Mouse (Mus musculus) ovary, adult 18-20 months (tissue): ENCODE data around the gene Slc13a5.
A peak's percentile ranks its signal among the peaks of the same experiment; 100 is the strongest.

ENCODE experiments used
- DNase-seq: peaks from one replicate; pipeline ENCODE4 v3.0.0; 2022; ENCODE audit warnings: low spot score, mixed read lengths

Gene Slc13a5

DNA sequence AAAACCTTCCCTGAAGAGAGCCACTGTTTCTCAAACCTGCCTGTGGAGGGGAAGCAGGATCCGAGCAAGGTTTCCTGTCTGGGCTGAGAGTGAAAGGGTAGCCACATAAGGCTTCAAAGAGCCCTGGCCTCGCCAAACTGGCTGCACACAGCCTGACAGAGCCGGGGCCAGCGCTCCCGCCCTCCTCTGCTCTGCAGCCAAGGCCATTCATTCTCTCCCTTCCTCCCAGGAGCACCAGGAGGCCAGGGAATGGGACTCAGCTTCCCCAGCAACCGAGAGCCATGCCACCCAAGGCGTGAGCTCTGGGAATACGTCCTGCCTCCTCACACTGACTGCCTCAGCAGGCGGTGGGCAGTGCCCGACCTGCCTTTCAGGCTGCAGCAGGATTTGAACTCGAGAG, 1.5 kb downstream of the Slc13a5 start:
- DNase-seq = peak; percentile 17

DNA sequence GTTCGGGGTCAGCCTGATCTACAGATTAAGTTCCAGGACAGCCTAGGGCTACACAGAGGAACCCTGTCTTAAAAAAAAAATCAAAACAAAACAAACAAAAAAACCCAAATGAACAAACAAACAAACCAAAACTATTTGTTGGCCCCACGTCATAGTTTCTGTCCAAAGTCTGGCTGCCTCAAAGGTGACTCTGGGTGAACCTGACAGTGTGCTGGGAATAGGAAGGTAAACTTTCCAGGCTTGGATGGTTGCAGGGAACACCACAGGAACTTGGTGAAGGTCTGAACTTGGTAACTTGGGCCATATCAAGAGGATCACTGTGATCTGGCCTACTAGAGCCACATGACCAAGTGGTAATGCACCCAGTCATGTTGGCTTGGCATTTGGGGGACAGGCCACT, 10.6 kb downstream of the Slc13a5 start:
- DNase-seq = no peak

DNA sequence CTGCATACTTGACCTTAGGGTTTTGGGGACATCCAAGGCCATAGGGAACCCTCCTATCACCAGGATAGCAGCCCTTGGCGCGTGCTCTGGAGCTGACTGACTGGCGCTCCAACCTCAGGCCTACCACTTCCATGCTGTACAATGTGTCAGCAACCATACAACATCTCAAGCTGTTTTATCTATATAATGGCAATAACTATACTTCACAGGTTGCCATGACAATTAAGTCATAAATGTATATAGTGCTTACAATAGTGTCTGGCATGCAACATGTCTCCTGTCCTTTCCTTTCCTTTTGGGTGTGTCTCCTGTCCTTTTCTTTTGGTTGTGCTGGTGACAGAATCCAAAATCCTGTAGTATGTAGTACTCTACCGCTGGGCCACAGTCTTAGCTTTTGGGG, 11.4 kb downstream of the Slc13a5 start:
- DNase-seq = no peak

DNA sequence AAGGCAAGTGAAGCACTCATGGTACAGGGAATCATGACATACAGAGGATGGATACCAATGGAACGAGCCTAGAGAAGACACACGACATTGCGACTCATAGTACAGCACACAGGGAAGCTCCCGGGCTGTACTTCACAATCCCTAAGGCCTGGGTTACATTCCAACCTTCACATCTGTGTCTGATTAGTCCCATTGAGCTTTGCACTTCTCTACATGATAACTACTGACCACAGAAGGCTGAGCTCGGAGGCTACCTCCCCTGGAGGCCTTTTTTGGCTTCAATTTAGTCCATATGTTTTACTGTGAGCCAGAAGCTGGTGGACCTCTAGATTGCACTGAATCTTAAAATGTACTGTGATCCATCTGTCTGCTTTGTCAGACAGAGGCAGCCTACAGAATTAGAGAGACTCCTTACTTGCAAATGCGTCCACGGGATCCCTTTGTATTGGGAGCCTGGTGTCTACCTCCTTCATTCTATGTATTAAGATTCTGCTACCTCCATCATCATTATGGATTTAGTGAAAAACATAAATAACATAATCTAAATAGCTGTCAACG, 21.7 kb downstream of the Slc13a5 start:
- DNase-seq = no peak

DNA sequence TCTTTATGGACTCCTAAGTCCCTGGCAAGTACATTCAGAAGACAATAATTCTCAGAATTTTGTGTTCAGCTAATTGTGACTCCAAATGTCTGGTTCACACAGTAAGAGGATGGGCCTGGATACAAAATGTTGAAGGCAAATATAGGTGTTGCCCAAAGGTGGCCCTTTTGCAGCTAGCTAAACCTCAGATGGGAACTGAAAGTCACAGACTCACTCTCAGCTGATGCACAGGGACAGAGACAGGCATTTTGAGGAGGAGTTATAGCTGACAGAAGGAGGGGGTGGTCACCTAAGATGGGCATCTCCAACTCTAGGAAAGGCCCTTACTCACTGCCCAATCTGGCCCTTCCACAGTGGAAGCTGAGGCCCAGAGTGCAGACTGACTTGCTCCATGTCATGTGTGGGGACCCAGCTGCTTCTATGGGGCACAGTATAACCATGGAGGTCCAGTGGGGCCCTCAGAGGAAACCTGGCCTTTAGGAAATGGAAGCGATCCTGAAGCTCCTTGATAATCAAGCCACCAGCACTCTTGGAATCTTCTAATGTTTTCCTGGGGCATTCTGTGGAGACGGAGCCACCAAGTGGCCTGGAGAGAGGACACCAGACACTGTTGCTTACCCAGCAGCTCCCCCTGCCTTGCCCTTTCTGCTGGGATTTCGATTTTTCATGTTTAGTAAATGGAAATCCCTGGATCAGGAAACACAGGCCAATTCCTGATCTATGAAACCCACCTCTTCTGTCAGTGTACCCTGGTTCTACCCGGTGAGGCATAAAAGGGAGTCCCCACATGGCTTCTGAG, 26.8 kb downstream of the Slc13a5 start:
- DNase-seq = no peak

DNA sequence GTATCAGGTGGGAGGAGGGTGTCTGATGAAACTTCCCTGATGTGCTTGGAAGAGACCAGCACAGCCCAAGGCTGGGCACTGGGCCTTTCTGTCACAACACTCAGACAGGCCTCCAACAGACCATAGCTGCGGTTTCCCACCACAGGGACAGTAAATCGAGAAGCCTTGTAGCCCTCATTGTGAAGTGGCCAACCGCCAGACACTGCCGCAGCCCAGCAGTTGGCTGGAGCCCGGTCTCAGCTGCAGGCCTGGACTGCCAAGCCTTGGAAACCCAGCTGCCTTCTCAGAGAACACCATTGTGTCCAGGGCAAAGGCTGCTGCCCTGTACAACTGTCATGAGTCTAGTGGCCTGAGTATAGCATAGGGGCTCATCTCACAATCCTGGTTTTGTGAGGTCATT, 33.0 kb downstream of the Slc13a5 start:
- no peak for DNase-seq

DNA sequence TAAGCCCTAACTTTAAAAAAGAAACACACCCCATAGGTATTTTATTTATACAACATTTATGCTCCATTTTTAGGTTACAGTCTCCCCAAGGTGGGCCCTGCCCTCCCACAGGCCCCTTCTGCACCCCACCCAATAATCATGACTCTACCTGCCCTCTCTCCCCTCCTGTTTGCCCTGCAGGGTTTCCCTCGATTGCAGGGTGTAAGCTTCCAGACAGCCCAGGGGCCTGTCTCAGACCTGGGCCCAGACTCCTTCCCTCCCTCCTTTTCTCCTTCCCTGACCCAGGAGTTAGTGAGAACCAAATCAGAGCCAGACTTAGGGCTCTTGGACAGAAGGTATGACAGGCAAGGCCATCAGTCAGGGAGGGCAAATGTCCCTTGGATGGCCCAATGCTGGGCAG, 34.0 kb downstream of the Slc13a5 start:
- DNase-seq = no peak

DNA sequence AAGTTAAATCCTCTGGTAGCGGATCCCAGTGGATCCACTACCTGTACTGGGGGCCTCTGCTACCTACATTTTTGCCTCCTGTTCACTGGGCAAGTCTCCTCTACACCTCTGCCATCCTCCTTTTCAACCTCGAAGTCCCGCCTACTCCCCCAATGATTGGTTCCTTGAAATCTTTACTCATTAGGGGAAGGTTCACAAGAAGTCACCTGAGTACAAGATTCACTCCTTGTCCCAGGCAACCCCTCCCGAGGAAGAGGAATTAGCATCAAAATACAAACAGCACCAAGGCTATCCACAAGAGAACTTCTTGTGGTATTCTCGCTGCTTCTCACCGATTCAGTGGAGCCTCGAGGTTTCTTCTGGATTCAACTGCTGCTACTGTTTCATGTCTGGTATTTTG, 35.0 kb downstream of the Slc13a5 start:
- no peak for DNase-seq

DNA sequence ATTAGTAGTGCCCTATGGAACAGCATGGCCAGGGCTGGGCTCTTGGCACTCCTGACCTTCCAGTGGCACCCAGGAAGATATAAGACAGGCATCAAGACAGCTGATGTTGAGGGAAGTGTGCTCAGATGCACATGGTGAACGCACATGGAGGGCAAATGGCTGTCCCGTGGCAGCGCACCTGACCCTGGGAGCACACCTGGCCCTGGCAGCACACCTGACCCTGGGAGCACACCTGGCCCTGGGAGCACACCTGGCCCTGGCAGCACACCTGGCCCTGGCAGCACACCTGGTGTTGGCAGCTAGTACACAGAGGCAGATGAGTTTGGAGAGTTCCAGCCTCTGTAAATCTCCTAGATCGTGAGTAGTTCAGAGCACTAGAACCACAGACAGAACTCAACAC, 38.5 kb downstream of the Slc13a5 start:
- no peak for DNase-seq

DNA sequence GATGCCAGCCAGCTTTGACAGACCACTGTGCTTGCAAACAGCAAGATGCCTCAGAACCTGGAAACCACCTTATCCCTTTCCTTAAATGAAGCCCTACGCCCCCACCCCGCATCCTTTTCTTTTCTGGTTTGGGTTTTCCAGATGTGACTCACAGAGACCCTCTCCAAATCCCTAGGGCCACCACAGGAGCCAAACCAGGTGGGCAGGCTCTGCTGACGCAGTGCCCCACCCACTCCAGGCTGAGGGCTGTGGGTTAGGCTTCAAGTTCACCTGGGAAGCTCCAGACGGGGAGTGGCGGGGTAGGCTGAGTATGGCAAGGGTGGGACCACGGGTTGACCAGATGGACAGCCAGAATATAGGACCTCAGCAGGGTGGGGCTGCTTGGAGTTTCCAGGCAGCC, 40.1 kb downstream of the Slc13a5 start:
- DNase-seq = no peak

DNA sequence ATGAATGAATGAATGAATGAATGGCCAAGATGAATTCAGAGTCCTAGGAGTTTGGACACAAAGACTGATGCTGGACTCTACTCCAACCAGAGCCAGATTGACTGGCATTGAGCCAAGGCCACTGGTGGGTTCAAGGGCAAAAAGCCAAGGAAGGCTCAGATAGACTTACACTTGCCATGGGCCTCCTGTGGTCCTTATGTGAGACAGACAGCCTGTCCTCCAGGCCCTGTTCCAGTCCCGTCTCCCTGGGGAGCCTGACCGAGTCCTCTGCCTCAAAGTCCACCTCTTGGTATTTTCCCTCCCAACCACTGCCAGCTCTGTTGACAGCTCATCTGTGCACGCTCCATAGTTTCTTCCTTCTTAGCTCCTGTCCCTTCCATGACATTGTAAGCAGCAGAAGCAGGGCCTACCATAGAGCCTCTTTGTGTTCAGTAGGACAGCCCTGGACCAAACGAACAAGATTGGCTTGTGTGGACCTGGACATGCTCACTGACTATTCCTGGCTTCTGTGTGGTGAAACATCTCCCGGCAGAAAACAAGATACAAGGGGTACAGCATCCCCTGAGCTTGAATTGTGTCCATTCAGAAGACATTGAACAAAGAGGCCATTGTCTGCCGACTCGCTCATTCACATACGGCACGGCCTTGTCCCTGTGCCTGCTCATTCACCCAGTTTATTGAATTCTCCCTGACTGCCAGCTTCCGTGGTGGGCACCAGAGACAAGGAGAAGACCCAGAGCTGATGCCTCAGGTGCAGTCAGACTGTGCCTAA, 40.8 kb downstream of the Slc13a5 start:
- DNase-seq = no peak

DNA sequence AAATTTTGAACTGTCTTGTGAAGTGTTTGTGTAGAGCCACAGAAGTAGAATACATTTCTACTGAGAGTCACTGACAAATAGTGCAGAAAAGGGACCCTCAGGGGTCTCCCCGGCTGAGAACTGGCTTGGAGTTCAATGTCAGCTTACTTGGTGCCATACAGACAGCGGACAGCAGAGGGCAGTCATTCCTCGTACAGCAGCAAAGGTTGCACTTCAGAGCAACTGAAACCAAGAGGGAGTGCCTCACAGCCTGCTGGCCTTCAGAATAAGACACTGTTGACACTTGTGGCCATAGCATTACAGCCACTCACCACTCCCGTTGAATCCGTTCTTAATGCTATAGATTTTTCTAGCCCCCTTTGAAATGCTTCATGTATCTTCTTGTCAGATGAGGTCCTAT, 42.2 kb downstream of the Slc13a5 start:
- DNase-seq = no peak

DNA sequence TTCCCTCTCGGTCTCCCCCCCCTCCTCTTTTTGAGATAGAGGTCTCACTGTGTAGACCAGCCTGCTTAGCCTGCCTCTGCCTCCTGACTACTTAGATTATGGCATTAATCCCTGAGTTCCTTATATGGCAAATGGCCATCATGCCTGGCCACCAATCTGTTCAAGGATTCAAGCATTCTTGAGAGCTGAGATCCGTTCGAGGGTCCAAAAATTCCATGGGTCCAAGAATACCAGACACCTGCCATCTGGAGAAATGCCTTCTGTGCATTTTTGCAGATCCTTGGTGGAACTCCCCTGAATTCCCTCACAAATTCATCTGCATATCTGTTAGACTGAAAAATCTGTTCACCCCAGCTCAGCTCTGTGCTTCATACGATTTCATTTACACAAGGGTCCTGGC, 43.6 kb downstream of the Slc13a5 start:
- no peak for DNase-seq

DNA sequence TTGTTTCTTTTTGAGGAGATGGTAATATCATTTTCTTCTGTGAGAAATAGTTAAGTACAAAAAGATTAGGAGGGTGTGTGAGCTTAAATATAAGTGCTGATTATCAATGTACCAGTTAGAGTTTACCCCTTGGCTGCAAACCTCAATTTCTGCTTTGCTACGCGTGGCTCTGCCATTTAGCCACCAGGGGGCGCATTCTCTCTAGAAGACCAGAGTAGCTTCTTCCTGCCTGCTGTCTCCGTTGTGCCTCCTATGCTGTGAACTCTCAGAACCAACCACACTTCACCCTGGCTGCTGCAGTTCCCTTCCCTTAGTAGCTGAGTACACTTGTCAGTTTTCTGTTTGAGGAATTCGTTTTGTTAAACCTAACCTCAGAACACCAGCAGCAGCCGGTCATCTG, 45.7 kb downstream of the Slc13a5 start:
- DNase-seq = no peak

DNA sequence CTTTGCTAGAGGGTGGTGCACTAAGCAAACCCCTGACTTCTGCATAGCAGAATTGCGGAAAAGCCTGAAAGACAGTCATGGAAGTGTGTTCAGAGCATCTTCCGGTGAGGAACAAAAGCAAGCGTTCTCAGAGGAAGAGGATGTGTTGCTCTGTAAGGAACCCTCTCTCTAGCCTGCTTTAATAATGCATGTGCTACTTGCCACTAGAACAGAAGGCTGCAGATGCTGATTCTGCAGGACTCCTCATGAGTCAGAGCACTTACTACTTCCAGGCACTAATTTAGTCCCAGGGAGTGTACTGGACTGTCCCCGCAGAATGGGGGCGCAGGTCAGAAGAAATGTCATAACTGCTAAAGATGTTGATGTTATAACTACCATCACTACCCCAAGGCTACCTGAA, 49.9 kb downstream of the Slc13a5 start:
- no peak for DNase-seq

DNA sequence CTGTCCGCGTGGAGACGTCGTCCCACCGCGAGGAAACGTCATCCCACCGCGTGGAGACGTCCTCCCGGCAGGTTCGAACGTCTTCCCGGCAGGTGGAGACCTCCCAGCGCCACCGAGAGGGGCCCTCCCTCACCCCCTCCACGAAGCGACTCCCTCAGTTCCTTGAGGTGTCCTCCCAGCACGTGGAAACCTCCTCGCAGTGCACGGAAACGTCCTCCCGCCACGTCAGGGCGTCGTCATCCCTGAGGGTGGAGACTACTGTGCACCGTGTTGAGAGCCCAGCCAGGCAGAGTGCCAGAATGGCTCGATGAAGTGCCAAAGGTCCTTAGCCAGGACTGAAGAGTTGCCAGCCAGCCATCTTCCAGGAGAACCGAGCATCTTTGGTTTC, 51.6 kb downstream of the Slc13a5 start, which contains the start of gene Med31:
Gene Med31 (minus strand): TSS at position 183 of the 388 bp plus-strand sequence.
- DNase-seq = peak; percentile 59

DNA sequence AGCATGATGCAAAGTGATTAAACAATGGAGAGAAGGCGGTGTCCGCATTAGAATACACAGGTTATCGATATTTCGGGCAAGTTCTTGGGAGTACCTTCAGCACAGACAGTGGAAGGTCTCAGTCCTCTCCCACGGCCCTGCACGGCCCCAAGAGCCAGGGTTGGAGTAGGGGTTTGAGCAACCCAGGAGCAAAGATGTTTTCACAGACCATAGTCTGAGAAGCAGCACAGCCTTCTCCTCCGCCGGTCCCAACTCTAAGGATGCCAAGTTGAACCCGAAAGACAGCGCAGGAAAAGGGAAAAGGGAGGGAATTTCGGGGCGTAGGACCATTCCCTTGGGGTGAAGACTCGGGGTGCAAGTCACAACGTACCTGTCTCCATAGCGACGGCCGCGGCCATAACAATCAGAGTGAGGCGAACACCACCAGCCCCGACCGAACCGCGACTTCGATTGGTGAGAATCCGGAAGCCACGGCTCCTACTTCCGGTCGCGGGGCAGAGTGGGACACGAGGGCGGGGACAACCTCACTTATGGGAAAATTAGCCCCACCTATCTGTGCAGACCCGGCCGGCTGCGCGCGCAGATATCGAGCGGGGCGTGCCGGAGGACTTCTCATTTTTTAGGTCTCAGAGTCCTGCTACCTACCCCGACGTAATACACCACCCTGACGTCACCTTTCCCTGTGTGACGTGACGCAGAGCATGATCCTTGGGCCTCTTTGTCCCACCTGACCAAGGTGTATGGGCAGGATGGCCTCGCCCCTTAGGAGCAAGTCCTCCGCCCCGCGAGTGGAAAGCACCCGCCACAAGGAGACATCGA, 52.2 kb downstream of the Slc13a5 start:
- DNase-seq = peak; percentile 90

DNA sequence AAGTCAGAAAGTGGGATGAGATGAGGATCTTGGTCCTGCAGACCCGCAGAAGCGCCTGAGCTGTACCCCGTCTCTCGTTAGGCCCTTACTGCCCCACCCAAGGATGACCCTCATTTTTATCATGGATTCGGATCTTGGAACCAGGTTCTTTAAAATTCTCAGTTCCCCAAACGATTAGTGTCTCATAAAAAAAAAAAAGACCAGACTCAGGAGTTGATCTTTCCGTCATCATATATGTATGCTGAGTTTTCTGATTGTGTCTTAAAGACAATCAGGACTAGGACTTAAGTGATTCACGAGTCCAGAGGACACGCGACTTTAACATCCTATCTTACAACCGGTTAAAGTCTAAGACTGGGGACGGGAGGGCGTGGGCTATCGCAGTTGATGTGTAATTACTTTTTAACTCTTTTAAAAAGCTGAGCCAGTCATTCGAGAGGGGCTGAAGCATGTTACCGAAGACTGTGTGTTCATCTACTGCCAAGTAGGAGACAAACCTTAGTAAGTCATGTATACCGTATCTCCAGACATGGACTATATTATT, 59.1 kb downstream of the Slc13a5 start:
- DNase-seq = no peak

DNA sequence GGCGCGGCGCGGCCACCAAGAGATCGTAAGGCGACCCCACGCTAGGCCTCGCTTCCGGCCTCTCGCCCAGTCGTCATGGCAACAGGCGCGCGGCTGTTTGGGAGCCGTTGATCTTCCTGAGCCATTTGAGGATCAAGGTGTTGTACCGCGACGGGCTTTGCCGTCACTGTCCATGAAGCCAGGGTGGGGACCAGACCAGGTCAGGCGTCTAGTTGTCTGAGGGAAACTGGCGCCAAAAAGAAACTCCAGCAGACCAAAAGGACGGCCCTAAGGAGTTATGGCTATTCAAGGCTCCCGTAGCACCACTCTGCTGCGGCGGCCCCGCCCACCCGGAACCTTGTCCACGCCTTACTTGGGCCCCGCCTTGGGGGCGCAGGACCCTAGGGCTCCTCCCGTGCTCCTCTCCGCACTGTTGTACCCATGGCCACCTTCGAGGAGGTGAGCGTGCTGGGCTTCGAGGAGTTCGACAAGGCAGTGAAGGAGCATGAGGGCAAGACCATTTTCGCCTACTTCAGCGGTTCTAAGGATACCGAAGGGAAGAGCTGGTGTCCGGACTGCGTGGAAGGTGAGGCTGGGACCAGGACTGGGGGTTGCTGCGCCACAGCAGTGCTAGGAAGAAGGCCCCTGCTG, 59.7 kb downstream of the Slc13a5 start, which contains the start of the genes 4933427D14Rik and Txndc17:
Gene 4933427D14Rik (minus strand): TSS at position 256 of the 630 bp plus-strand sequence.
Gene Txndc17 (plus strand): TSS at position 344 of the 630 bp plus-strand sequence.
- peak; percentile 77 for DNase-seq

DNA sequence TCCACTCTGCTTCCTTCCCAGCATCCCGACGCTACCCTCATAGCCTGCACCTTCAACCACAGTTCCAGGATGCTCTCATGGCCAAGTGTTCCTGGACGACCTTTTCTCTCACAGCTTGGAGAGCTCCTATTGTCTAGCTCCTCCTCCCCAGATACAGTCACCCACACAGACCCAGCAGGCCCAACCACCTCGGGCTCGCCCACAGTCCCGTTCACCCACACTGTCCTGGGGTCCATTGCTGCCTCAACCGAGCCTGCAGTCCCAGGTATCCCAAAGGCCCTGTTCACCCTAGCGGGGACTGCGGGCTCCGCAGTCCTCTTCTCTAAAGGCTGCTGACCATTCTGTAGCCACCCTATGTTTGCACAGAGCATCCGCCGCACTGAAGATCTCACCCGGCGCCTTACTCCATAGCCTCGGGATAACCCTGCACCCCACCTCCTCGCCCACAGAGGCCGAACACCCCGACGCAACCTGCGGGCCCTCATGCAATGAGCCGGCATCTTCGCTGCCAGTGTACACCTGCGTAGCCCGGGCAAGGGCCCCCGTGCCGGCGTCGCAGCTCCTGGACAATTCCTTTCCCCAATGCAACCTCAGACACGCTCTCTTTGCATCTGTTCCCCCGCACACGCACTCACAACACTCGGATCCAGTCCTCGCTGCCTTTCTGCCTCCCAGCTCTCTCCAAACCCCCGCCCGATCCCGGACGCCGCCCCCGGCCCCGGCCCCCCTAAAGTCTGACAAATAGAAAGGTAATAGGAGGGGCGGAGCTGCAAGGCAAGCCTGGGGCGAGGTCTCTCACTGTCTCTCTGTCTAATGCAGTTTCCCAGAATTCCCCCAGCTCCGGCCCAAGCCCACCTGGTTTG, 60.5 kb downstream of the Slc13a5 start, which contains the start of gene Gm43951:
Gene Gm43951 (minus strand): TSS at position 500 of the 863 bp plus-strand sequence.
- no peak for DNase-seq
